Mouse (Mus musculus) bone marrow macrophage, adult 2 months (primary cell): ENCODE data around the gene Tuba3b. TPM values are rescaled to one million over a fixed set of nuclear protein-coding genes. Genes with fewer than 3 reads are reported as not detected.

Source experiments
- H3K27ac ChIP-seq: 2 replicates; pipeline ENCODE4 v1.5.1; 2012; ENCODE audit warnings: low read depth, low read length; ENCODE audit not compliant: insufficient read depth
- H3K4me1 ChIP-seq: 2 replicates; pipeline ENCODE4 v1.6.1; 2012; ENCODE audit warnings: low read length; ENCODE audit not compliant: control insufficient read depth, insufficient read depth
- H3K4me3 ChIP-seq: 2 replicates; pipeline ENCODE4 v1.5.1; 2012; ENCODE audit warnings: mild to moderate bottlenecking, low read length, moderate library complexity; ENCODE audit not compliant: insufficient read depth
- CTCF ChIP-seq: IDR thresholded peaks from 2 replicates; pipeline ENCODE4 v1.5.1; 2012; ENCODE audit warnings: low read depth, mild to moderate bottlenecking, low read length, moderate library complexity
- POLR2A ChIP-seq: IDR thresholded peaks from 2 replicates; pipeline ENCODE4 v1.6.1; 2012; ENCODE audit warnings: mild to moderate bottlenecking, low read depth, low read length, borderline replicate concordance
- polyA plus RNA-seq: library from polyadenylated mRNA; stranded (reverse); fragments of >200 nt; gene quantifications from 2 replicates; pipeline ENCODE4 v1.2.4, GENCODE M21; 2012; ENCODE audit not compliant: missing spikeins, insufficient read depth, insufficient read length

Tuba3b gene
- polyA plus RNA-seq, 1 experiment: 0.31 TPM

GRCm38 (mm10) chr6:145585052-145585973, 30.2 kb upstream of the Tuba3b start:
- no peak overlapping the region for H3K4me3 ChIP-seq
- peaks cover 9% of the 10 kb centered on the region for H3K4me1 ChIP-seq
- no peak overlapping the region for H3K27ac ChIP-seq
- no peak for TF ChIP-seq POLR2A
- no peak for TF ChIP-seq CTCF

GRCm38 (mm10) chr6:145590501-145591293, 24.9 kb upstream of the Tuba3b start:
- no peak overlapping the region for H3K27ac ChIP-seq
- no peak overlapping the region for H3K4me3 ChIP-seq
- TF ChIP-seq POLR2A (no peak), CTCF (no peak)
- H3K4me1 ChIP-seq: no peaks in the 10 kb centered on the region

- H3K4me3 ChIP-seq: no peak overlapping the region
- no peak overlapping the region for H3K27ac ChIP-seq
- no peak for TF ChIP-seq CTCF
- TF ChIP-seq POLR2A: no peak
- no peaks in the 10 kb centered on the region for H3K4me1 ChIP-seq
These were observed 24.0 kb upstream of the Tuba3b start for GRCm38 (mm10) chr6:145591578-145591977.

- H3K27ac ChIP-seq: no peak overlapping the region
- TF ChIP-seq CTCF (no peak), POLR2A (no peak)
- H3K4me1 ChIP-seq: no peaks in the 10 kb centered on the region
- H3K4me3 ChIP-seq: no peak overlapping the region
These were observed 23.5 kb upstream of the Tuba3b start for GRCm38 (mm10) chr6:145592036-145592435.

- Histone ChIP-seq H3K4me1 (no peaks in the 10 kb centered on the region), H3K4me3 (no peak overlapping the region), H3K27ac (no peak overlapping the region)
- TF ChIP-seq POLR2A: no peak
- TF ChIP-seq CTCF: no peak
These were observed 23.0 kb upstream of the Tuba3b start for GRCm38 (mm10) chr6:145592531-145592998.

GRCm38 (mm10) chr6:145593991-145594390, 21.6 kb upstream of the Tuba3b start:
- Histone ChIP-seq H3K4me1 (peaks cover 9% of the 10 kb centered on the region), H3K4me3 (no peak overlapping the region), H3K27ac (no peak overlapping the region)
- TF ChIP-seq POLR2A (no peak), CTCF (no peak)

- TF ChIP-seq POLR2A (no peak), CTCF (no peak)
- Histone ChIP-seq H3K27ac (no peak overlapping the region), H3K4me3 (no peak overlapping the region)
These were observed 19.7 kb upstream of the Tuba3b start for GRCm38 (mm10) chr6:145595905-145596304.

GRCm38 (mm10) chr6:145598794-145599555, 16.6 kb upstream of the Tuba3b start:
- Histone ChIP-seq H3K4me1 (peaks cover 15% of the 10 kb centered on the region), H3K4me3 (no peak overlapping the region), H3K27ac (peak overlapping the region; percentile 70)
- no peak for TF ChIP-seq CTCF
- no peak for TF ChIP-seq POLR2A

More at GRCm38 (mm10) chr6:145595905-145596304, 19.7 kb upstream of the Tuba3b start:
- H3K4me1 ChIP-seq: peaks cover 15% of the 10 kb centered on the region

- no peak overlapping the region for H3K27ac ChIP-seq
- peaks cover 5% of the 10 kb centered on the region for H3K4me1 ChIP-seq
- H3K4me3 ChIP-seq: no peak overlapping the region
- TF ChIP-seq CTCF (no peak), POLR2A (no peak)
These were observed 11.4 kb upstream of the Tuba3b start for GRCm38 (mm10) chr6:145604126-145604525.
